Mouse (Mus musculus) monocyte, adult 2 months (primary cell): Measurements from ENCODE around the gene Fnip2.

Experiments used
- DNase-seq, 2 experiments: peaks; one replicate each; pipeline ENCODE4 v3.0.0; 2022; ENCODE audit warnings: low spot score in 2 of 2, low read depth in 1 of 2

The Fnip2 gene

GRCm38 (mm10) chr3:79531581-79532271 is 35.9 kb downstream of the Fnip2 start:
- peak; percentile 76 to 78 for DNase-seq

- DNase-seq, result no peak
These were observed 38.0 kb downstream of the Fnip2 start for GRCm38 (mm10) chr3:79529499-79530096.

DNA sequence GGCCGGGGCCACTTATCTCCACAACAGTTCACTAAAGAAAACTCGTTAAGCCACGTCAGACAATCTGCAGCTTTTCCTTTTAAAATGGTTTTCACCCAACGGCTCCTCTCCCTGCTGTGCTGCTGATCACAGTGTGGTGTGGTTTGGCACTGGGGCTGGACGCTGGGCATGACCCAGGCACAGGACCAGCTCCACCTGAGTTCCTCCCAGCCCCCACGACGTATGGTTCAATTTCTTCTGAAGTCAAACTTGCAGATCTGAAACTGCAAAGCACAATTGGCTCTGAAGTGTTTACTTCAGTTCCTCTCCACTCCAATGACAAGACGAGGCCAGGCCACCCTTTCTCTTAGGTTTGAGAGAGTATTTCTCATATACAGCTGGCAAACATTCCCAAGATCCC is 39.1 kb downstream of the Fnip2 start:
- no peak for DNase-seq

- DNase-seq, result no peak
These were observed 39.7 kb downstream of the Fnip2 start for GRCm38 (mm10) chr3:79527921-79528320.

GRCm38 (mm10) chr3:79527521-79527920 is 40.1 kb downstream of the Fnip2 start:
- no peak for DNase-seq

DNA sequence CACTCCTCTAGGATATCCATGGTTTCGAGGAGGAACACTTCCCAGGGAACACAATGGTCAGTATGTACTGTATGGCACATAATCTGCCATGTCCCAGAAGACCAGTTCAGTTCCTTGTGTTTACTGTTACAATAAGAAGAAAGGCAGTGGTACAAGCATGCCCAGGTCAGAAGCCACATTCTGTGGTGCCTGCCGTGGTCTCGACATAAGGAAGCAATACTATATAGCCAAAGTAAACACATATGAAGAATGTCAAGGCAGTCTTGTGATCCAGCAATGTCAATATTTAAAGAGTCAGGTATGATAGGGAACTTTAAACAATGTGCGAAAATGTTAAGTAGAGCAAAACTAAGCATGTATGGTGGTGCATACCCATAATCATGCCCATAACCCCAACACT is 44.2 kb downstream of the Fnip2 start:
- DNase-seq, result no peak

GRCm38 (mm10) chr3:79519862-79520261 is 47.7 kb downstream of the Fnip2 start:
- DNase-seq, result no peak

DNA sequence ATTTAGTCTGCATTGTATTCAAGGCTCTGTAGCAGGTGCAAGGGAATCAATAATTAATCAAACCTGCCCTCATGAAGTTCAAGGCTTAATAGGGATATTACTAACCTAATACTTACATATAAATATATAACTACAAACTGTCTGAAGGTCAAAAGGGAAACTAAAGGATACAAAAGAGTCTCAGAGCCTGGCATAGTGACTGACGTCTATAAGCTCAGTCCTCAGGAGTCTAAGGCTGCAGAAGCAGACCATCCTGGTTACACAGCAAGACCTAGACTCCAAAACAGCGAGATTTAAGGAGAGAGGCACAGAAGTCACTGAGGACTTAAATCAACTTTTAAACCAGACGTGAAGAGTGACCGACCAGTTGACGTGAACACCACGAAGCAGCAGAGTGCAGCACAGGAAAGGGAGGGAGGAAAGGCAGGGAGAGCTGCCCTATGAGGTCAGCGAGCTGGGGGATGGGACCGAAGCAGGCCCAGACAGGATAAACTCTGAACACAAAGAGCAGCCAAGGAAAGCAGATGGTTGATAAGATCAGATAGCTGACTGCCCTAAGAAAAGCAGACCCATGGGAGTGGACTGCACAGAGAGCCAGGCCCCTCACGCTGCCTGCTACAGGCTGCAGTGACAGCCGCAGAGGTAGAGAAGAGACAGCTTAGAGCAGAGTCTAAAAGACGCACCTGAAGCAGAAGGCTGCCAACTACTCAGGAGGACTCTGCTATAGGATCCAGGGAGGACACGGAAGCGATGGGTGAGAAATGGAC is 48.7 kb downstream of the Fnip2 start:
- DNase-seq, result no peak

GRCm38 (mm10) chr3:79517884-79518591 is 49.6 kb downstream of the Fnip2 start:
- DNase-seq, result no peak

DNA sequence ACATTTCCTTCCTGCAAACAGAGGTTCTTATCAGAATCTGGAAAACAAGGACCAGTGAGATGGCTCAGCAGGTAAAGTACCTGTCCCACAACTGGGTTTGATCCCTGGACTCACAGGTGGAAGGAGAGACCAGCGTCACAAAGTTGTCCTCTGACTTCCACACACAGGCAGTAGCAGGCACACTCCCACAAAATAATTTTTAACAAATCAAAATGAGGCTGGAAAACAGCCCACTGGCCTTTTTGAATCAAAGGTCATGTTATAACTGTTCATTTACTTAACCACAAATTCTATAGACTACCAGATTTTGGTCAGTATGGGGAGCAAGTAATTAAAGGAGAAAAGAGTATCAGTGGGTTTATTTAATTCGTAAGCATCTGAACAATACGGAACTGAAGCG is 50.6 kb downstream of the Fnip2 start:
- DNase-seq, result no peak

GRCm38 (mm10) chr3:79516099-79516920 is 51.3 kb downstream of the Fnip2 start:
- DNase-seq, result no peak

DNA sequence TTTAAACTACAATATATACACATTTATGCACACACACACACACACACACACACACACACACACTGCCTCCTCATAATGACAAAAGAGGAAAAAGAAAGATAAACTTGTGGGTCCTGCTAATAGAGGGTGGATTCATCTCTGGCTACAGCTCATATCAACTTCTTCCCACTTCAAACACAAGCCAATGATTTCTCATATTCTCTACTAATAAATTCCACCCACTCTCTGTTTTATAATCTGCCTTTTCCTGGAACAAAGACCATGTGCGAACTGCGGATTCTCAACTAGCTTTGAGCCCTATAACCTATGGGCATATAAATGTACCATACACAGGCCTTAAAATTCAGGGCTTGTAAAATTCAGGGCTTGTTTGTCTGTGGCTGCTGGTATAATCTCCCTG is 53.3 kb downstream of the Fnip2 start:
- no peak for DNase-seq

DNA sequence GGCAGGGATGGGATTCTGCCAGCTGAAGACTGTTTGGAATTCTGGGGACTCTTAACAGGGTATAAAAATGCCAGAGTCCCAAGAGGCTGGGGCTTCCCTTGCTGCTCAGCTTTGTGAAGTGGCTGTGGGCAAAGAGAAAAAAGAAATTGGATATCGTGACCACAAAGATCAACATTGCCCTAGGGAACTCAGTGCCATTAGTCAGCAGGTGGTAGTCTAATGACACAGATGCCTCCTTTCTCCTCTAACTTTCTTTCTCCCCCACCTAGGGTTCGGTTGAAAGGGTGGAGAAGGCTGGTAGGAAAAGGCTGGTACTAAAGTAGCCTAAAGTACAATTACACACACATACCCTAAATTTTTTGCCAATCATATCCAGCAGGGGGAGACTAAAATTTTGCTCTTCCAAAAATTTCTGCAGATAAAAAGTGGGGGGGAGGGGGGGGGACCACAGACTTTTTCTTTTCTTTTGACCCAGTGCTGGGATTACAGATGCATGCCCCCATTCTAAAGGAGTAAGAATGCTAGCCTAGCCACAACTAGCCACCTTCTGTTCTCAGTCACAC is 66.3 kb downstream of the Fnip2 start:
- no peak for DNase-seq

- no peak for DNase-seq
These were observed 67.3 kb downstream of the Fnip2 start for GRCm38 (mm10) chr3:79500279-79500678.

- DNase-seq, result no peak
These were observed 70.9 kb downstream of the Fnip2 start for GRCm38 (mm10) chr3:79496668-79497067.

GRCm38 (mm10) chr3:79495151-79495550 is 72.4 kb downstream of the Fnip2 start:
- no peak for DNase-seq

GRCm38 (mm10) chr3:79494028-79494427 is 73.6 kb downstream of the Fnip2 start:
- no peak for DNase-seq

- DNase-seq, result no peak
These were observed 74.5 kb downstream of the Fnip2 start for GRCm38 (mm10) chr3:79493064-79493463.

DNA sequence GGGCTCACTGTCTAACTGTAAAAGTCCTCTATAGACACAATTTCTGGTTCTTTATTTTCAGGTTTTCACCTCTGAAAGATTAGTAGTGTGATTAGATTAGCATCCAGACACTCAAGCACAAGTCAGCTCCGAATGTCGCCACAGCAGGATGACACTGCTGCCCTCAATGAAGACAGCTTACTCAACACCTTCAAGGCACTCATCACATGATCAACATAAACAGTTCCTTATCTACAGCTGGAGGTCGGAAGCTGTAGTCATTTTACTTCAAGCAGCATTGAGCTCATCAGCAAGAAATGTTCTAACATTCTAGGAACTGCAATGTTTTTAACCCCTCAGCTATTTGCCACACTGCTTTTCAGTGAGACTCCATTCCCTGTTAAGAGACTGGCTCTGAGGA is 76.0 kb downstream of the Fnip2 start:
- DNase-seq, result no peak

DNA sequence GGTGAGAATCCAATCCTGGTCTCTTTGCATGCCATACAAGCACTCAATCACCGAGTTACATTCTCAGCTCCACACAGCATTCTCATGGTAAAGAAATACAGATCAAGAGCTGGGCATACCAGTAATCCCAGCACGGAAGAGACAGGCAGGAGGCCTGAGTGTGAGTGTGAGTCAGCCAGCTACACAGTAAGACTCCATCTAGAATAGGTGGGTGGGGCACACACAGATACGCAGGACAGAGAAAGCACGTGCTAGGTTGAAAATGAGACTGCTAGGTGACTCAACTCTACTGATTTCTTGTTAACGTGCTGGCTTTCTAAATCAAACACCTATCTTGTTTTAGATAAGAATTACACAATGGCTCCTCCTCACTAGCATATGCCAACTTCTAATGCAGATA is 77.5 kb downstream of the Fnip2 start:
- DNase-seq, result no peak

GRCm38 (mm10) chr3:79488025-79488424 is 79.6 kb downstream of the Fnip2 start:
- no peak for DNase-seq
